Mouse (Mus musculus) layer of hippocampus, adult 18-20 months (tissue): ENCODE measurements around the gene Mdga1. TPM values are rescaled to one million over a fixed set of nuclear protein-coding genes. Genes with fewer than 3 reads are reported as not detected.
A peak's percentile ranks its signal among the peaks of the same experiment; 100 is the strongest.
"Not testable (repeated sequence)": the region's sequence is repeated elsewhere in the genome, so short reads cannot be mapped to it uniquely, and the experiment has no call there.

Experiments used
- DNase-seq, 2 experiments: peaks; one replicate each; pipeline ENCODE4 v3.0.0; 2022; ENCODE audit warnings: low spot score in 2 of 2
- total RNA-seq, 2 experiments: library from RNA; stranded (reverse); gene quantifications; 2 replicates each; pipeline ENCODE4 v1.2.3; 2021

Gene Mdga1
- total RNA-seq, 2 experiments from 2014 or later, result 53.8 to 63.8 TPM

GRCm38 (mm10) chr17:29814758-29815157, 155.1 kb downstream of the Mdga1 start:
- no peak for DNase-seq

- no peak for DNase-seq
Measured at GRCm38 (mm10) chr17:29813328-29813727, 156.6 kb downstream of the Mdga1 start.

- no peak for DNase-seq
Measured at GRCm38 (mm10) chr17:29803545-29803944, 166.3 kb downstream of the Mdga1 start.

- DNase-seq, result peak in 1 of 2 experiments; percentile 59
Measured at GRCm38 (mm10) chr17:29801358-29801757, 168.5 kb downstream of the Mdga1 start.

- no peak for DNase-seq
Measured at GRCm38 (mm10) chr17:29800096-29800455, 169.8 kb downstream of the Mdga1 start.

- no peak for DNase-seq
Measured at GRCm38 (mm10) chr17:29799398-29800095, 170.3 kb downstream of the Mdga1 start.

- no peak for DNase-seq
Measured at GRCm38 (mm10) chr17:29798151-29798550, 171.7 kb downstream of the Mdga1 start.

DNA sequence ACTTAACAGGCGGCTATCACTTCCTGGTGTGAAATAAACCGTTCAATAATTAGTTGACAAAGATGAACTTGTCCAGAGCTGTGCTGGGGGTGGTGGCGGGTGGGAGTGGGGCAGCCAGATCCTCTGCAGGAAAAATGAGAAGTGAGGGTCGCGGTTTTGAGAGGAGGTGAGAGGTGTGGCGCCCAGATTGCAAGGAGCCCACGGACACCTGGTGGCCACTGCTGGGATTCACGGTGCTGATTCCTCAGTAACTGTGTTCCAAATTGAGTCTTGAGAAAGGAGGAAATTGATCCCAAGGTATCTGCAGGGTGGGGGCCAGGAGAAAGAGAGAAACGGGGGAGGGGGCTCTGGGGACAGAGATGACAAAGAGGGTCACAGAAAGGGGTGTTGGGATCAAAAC, 173.1 kb downstream of the Mdga1 start:
- no peak for DNase-seq

- DNase-seq, result peak; percentile 30 to 68
Measured at GRCm38 (mm10) chr17:29796086-29796485, 173.8 kb downstream of the Mdga1 start.

DNA sequence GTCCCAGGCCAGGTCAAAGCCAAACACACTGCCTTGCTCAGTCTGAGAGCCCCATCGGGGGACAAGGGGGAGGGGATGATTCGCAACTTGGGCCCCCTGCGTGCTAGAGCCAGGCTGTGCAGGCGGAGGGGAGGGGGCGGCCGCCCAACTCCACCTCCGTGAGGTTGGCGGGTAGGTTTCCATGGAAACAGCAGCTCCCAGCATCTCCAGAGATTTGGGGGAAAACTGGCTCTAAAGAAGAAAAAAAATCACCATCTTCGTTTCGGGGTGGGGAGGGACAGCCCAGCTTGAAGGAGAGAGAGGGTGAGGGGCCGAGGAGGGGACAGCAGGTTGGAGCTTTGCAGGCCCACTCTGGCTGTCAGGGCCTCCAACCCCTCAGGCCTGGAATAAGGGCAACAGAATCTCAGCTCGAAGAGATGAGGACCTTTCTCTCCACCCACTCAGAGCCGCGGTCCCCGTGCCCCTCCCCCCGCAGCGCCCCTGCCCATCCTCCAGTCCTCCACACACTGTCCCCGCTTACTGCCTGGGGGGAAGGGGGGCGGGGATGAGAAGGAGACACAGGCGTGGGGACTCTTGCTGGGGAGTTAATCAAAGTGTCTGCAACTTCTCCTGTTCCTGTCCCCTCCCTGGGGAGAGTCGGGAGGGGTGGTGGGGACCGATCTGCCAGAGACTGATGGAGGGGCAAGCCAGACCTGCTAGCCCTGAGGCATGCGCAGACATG, 174.7 kb downstream of the Mdga1 start:
- DNase-seq, result peak; percentile 53 to 62

DNA sequence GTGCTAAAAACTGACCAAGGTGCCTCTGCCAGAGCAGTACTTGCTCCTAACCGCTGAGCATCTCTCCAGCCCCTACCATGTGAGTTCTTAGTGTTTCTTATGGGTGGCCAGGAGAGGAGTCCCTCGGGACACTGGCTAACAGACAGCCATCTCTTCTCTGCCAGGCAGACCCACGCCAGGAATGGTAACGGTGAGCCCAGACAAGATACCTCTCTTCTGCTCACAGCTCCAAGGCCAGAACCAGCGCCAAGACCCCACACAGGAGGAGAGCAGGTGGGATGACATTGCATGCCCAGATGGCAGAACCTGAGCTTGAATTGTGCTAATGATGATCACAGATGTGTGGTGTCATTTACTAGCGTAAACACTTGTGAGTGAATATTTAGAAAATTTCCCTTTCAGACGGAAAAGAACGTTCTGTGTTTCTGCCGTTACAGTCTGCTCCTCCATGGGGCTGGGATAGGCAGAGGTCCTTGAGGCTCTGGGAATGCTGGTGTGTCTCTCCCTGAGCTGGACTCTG, 178.3 kb downstream of the Mdga1 start:
- DNase-seq, result peak in 1 of 2 experiments; percentile 46

GRCm38 (mm10) chr17:29790231-29790740, 179.6 kb downstream of the Mdga1 start:
- DNase-seq, result no peak

DNA sequence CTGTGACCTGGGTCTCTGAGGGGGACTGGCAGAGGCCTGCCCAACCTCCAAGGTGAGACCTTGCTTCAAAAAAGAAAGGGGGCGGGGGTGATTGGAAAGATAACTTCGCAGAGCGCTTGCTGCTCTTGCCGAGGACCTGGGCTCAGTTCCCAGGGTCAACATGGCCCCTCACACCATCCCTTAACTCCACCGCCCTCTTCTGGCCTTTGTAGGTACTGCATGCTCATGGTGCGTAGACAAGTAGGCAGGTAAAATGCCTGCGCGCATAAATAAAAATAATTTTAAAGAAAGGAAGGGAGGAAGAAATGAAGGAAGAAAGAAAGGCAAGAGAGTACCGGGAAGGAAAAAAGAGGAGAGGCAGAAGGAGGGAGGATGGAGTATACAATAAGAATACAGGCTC, 180.2 kb downstream of the Mdga1 start:
- DNase-seq, result no peak

DNA sequence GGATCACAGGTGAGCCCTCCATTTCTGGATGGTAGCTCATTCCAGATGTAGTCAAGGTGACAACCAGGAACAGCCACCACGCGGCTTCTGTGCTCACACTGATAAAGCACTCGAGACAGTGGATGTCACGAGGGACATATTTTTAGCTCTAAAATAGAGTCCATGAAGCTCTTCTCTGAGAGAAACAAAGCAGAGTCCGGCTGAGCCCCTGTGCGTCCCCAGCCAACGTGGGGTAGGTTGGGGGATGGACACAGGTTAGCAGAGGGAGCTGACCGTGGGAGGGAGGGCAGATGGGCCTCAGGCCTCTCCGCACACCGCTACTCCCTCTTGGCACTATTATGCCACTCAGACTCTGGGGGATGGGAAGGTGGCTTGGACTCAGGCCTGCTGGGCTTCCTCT, 181.3 kb downstream of the Mdga1 start:
- no peak for DNase-seq

DNA sequence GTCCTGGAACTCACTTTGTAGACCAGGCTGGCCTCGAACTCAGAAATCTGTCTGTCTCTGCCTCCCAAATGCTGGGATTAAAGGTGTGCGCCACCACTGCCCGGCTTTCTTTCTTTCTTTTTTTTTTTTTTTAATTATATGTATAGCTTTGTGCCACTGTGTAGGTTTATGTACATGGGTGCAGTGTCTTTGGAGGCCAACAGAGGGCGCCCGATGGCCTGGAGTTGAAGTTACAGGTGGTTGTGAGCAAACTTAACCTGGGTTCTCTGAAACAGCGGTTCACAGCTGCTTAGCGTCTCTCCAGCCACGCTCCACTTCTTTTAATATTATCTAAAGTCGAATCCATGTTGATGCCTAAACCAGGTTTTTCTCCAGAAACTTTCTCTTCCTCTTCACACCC, 185.1 kb downstream of the Mdga1 start:
- no peak for DNase-seq

DNA sequence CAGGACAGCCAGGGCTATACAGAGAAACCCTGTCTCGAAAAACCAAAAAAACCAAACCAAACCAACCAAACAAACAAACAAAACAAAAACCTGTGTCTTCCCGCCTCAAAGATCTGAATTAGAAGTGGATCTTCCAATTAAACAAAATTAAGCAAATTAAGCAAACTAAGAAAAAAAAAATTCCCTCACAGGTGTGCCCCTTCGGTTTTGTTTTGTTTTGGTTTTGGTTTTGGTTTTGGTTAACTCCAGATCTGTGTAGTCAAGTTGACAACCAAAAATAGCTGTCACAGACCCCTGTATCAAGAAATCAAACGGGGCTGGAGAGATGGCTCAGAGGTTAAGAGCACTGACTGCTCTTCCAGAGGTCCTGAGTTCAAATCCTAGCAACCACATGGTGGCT, 188.4 kb downstream of the Mdga1 start:
- DNase-seq, result not testable (repeated sequence)

DNA sequence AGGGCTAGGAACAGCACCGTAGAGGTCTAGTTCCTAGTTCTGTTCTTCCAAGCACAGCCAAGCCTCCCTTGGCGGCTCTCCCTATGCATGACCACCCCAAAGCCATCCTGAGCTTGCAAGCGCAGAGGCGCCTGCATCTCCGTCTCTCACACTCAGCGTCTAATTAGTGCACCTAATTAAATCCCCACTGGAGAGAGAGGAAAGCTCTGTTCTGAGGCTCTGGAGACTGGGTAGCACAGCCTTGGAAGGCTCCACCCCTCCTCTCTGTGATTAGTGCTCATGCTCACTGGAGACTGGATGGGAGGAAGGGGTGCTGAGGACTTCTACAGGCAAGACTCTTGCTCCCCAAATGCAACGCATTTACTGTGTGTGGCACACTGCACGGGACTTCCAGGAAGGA, 191.9 kb downstream of the Mdga1 start:
- DNase-seq, result no peak

Other genes starting within 250 kb of the Mdga1 start
- 100 to 1,000 TPM; 119 to 120 TPM for gene Zfand3, start 34.6 kb upstream of the Mdga1 start, total RNA-seq